Mouse (Mus musculus) heart, embryonic 16.5 days (tissue): ENCODE data around the gene Poglut1. TPM values are rescaled to one million over a fixed set of nuclear protein-coding genes. Genes with fewer than 3 reads are reported as not detected.
A peak's percentile ranks its signal among the peaks of the same experiment; 100 is the strongest.
"Not testable (repeated sequence)": the region's sequence is repeated elsewhere in the genome, so short reads cannot be mapped to it uniquely, and the experiment has no call there.

ENCODE experiments used
- ATAC-seq: fragments of 200-750 bp; cut with Nextera tagmentation; replicated peaks from 2 replicates; pipeline ENCODE4 v1.8.0; 2017; ENCODE audit warnings: moderate number of reproducible peaks; ENCODE audit not compliant: insufficient read depth, low FRiP score; ENCODE audit errors: extremely low read depth
- H3K27ac ChIP-seq: fragments of 300-500 bp; sonication (generic); 2 replicates; pipeline ENCODE4 v1.5.1; 2014; ENCODE audit warnings: mild to moderate bottlenecking, low read length, control low read depth, moderate library complexity
- H3K27me3 ChIP-seq: fragments of 300-500 bp; sonication (generic); 2 replicates; pipeline ENCODE4 v1.6.1; 2014; ENCODE audit warnings: low read length, mixed read lengths; ENCODE audit not compliant: control insufficient read depth, insufficient read depth
- H3K36me3 ChIP-seq: fragments of 300-500 bp; sonication (generic); 2 replicates; pipeline ENCODE4 v1.6.1; 2014; ENCODE audit not compliant: control insufficient read depth, insufficient read depth
- H3K4me1 ChIP-seq: fragments of 300-500 bp; sonication (generic); 2 replicates; pipeline ENCODE4 v1.6.1; 2014; ENCODE audit warnings: low read length, mixed read lengths; ENCODE audit not compliant: control insufficient read depth, insufficient read depth
- H3K4me2 ChIP-seq: fragments of 300-500 bp; sonication (generic); 2 replicates; pipeline ENCODE4 v1.6.1; 2014; ENCODE audit warnings: low read depth, mild to moderate bottlenecking, control low read depth, low read length
- H3K4me3 ChIP-seq: fragments of 300-500 bp; sonication (generic); 2 replicates; pipeline ENCODE4 v1.5.1; 2014; ENCODE audit warnings: mild to moderate bottlenecking, control low read depth, low read length
- H3K9ac ChIP-seq: fragments of 300-500 bp; sonication (generic); 2 replicates; pipeline ENCODE4 v1.6.1; 2014; ENCODE audit warnings: low read length, control low read depth
- H3K9me3 ChIP-seq: fragments of 300-500 bp; sonication (generic); replicated peaks from 2 replicates; pipeline ENCODE4 v1.6.1; 2016; ENCODE audit warnings: low read length; ENCODE audit not compliant: control insufficient read depth
- WGBS: fragments of 180-500 bp; shearing (Covaris S2); extraction: QIAGEN DNeasy Blood & Tissue Kit; methylation state at CpG from one replicate; pipeline ENCODE4 v1.1.7; 2014; 5-methylcytosine and 5-hydroxymethylcytosine counted together
- polyA plus RNA-seq: library from polyadenylated mRNA; unstranded; fragments of >200 nt; fragmentation: Nextera tagmentation; extraction: Ambion mirVana; gene quantifications from 2 replicates; pipeline ENCODE4 v1.2.1, GENCODE M21; 2015

The Poglut1 gene
- polyA plus RNA-seq, 1 experiment from 2014 or later = 28.9 TPM

DNA sequence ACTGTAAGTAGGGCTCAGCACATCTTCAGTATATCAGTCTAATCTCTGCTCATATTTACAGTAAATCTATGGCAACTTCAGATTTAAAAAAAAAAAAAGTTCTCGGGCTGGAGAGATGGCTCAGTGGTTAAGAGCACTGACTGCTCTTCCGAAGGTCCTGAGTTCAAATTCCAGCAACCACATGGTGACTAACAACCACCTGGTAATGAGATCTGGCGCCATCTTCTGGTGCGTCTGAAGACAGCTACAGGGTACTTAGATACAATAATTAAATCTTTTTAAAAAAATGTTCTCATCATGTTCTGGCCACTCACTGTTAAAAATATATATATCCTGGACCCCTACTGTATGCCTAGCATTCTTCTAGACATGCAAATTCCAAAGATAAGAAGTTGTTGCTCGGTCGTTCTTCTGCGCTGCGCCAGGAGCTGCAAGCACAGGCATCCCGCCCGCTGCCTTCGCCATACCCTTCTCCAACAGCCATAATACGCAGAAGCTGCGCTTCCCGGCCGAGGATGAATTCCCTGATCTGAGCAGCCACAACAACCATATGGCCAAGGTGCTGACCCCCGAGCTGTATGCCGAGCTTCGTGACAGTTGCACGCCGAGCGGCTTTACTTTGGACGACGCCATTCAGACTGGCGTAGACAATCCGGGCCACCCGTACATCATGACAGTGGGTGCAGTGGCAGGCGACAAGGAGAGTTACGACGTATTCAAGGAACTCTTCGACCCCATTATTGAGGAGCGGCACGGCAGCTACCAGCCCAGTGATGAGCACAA lies 67.1 kb downstream of the Poglut1 start:
- peak overlapping the region; percentile 76 for H3K4me2 ChIP-seq
- H3K4me3 ChIP-seq = peak overlapping the region; percentile 51
- WGBS = 16% methylated on average over 32 of the region's 32 CpGs
- H3K36me3 ChIP-seq = no peaks in the 10 kb centered on the region
- 0 out of 2 replicates have a peak, but pooled peaks have one; percentile 28 for ATAC-seq
- H3K27ac ChIP-seq = no peak overlapping the region
- H3K4me1 ChIP-seq = peaks cover 8% of the 10 kb centered on the region; the same call in 1 of the 2 replicates
- H3K9me3 ChIP-seq = 0 out of 2 replicates have a peak, but pooled peaks cover 4% of the 10 kb centered on the region
- 0 out of 2 replicates have a peak, but pooled peaks cover 2% of the 10 kb centered on the region for H3K27me3 ChIP-seq
- H3K9ac ChIP-seq = peak overlapping the region; percentile 55

DNA sequence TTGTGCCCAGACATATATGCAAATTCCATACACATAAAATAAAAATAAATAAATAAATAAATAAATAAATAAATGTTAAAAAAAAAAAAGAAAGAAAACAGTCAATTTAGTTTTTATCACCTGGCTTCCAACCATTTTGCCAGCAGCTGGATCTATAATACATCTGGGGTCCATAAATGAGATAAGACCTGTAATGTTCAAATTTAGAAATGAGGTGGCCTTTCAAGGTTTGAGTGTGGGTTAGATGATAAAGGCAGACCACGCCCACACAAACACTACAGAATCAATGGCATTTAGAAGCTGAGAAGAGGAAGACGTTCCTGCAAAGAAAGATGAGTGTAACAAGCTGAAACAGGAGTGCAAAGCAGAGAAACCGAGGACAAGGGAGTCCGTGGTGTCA lies 68.7 kb downstream of the Poglut1 start:
- 0 out of 2 replicates have a peak, but pooled peaks cover 4% of the 10 kb centered on the region for H3K9me3 ChIP-seq
- no peak overlapping the region for H3K4me3 ChIP-seq
- H3K27ac ChIP-seq = no peak overlapping the region
- H3K9ac ChIP-seq = no peak overlapping the region
- 0 out of 2 replicates have a peak, but pooled peaks cover 2% of the 10 kb centered on the region for H3K27me3 ChIP-seq
- no peaks in the 10 kb centered on the region for H3K36me3 ChIP-seq
- H3K4me1 ChIP-seq = peaks cover 16% of the 10 kb centered on the region
- no peak for ATAC-seq
- WGBS = 79% methylated on average over 4 of the region's 4 CpGs
- H3K4me2 ChIP-seq = no peak overlapping the region

DNA sequence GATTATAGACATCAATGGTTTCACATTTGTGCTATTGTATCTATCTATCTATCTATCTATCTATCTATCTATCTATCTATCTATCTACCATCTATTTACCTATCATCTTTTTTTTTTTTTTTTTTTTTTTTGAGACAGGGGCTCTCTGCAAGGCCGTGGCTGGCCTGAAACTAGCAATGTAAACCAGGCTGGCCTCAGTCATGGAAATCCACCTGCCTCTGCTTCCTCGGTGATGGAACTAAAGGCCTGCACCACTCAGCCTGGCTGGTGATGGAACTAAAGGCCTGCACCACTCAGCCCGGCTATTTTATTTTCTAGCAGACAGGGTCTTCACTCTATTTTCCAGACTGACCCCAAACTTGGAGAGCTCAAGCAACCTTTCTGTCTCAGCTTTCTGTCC lies 71.8 kb downstream of the Poglut1 start:
- no peak for ATAC-seq

DNA sequence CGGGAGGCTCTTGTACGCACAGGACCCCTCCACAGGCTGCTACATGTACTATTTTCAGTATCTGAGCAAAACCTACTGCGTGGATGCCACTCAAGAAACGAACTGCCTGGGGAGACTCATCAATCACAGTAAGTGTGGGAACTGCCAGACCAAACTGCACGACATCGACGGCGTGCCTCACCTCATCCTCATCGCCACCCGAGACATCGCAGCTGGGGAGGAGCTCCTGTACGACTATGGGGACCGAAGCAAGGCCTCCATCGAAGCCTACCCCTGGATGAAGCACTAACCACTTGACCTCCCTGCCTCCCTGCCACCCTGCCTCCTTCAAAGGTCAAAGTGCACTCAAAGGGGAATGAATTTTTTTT lies 72.8 kb downstream of the Poglut1 start:
- ATAC-seq, H3K27me3 ChIP-seq, H3K9me3 ChIP-seq, H3K36me3 ChIP-seq: not testable (repeated sequence)
- WGBS = 45% methylated on average over 14 of the region's 14 CpGs
- peak overlapping the region; percentile 79 for H3K9ac ChIP-seq
- H3K4me1 ChIP-seq = peaks cover 12% of the 10 kb centered on the region
- peak overlapping the region; percentile 54 for H3K4me3 ChIP-seq
- peak overlapping the region; percentile 95 for H3K27ac ChIP-seq
- peak overlapping the region; percentile 85 for H3K4me2 ChIP-seq

More for the DNA sequence above, 71.8 kb downstream of the Poglut1 start:
- WGBS = 88% methylated on average over 3 of the region's 3 CpGs
- no peak overlapping the region for H3K9ac ChIP-seq
- H3K4me1 ChIP-seq = peaks cover 15% of the 10 kb centered on the region
- no peak overlapping the region for H3K4me3 ChIP-seq
- no peaks in the 10 kb centered on the region for H3K27me3 ChIP-seq
- H3K4me2 ChIP-seq = no peak overlapping the region
- H3K27ac ChIP-seq = no peak overlapping the region
- 0 out of 2 replicates have a peak, but pooled peaks cover 4% of the 10 kb centered on the region for H3K9me3 ChIP-seq
- H3K36me3 ChIP-seq = no peaks in the 10 kb centered on the region

DNA sequence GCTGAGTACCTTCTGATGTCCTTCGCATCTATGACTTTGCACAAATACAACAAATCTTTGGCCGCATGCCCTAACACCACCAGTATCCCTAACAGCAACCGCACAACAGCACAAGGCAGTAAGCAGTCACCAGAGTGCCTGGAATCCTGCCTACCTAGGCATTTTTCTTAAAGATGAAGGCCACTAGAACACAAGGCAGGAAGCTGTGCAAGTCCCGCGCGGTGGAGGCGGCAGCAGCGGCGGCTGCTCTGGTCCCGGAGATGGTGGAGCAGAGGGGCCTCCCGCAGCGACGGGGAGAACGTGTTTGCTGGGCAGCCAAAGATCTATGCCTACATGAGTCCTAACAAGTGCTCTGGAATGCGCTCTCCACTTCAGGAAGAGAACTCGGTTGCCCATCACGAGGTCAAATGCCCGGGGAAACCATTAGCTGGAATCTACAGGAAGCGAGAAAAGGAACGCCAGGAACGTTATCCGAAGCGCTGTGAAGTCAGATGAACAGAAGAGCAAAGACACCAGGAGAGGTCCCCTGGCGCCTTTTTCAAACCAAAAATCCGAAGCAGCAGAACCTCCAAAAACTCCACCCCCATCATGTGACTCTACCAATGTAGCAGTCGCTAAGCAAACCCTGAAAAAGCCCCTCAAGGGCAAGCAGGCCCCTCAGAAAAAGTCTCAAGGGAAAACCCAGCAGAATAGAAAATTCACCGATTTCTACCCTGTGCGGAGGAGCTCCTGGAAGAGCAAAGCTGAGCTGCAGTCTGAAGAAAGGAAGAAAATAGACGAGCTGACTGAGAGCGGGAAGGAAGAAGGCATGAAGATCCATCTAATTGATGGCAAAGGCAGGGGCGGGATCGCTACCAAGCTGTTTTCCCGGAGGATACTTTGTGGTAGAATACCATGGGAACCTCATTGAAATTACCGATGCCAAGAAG lies 73.5 kb downstream of the Poglut1 start:
- Histone ChIP-seq H3K4me2 (peak overlapping the region; percentile 85), H3K9ac (peak overlapping the region; percentile 79), H3K36me3 (no peaks in the 10 kb centered on the region), H3K27me3 (no peaks in the 10 kb centered on the region), H3K9me3 (no peaks in the 10 kb centered on the region), H3K4me1 (peaks cover 12% of the 10 kb centered on the region), H3K4me3 (peak overlapping the region; percentile 54), H3K27ac (peak overlapping the region; percentile 95)
- 6% methylated on average over 34 of the region's 34 CpGs for WGBS
- peak; percentile 79 for ATAC-seq

DNA sequence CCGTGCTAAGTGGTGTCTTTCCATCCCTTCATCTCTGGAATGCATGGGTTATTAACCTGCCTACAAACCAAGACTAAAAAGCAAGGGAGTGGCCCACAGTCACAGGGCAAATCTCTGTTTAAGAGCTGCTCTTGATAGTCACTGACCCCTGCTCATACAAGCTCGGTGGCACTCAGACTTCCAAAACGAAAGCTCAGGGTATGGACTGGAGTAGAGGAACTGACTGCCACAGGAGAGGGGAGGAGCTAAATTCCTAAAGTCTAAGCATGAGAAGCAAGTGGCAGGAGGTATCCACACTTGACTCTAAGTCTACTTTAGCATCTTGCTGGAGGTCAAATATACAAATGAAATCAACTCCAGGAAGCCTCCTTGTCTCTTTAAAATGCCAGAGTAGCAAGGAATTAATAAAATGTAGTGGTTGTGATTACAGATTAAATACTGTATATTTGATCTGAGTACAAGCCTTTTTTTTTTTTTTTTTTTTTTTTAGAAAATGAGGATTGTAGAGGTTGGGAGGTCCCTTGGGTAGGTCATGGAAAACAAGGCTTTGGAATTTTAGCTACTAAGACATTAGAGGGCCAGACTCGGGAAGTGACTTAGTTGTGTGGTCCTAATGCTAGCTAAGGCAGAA lies 74.3 kb downstream of the Poglut1 start:
- no peaks in the 10 kb centered on the region for H3K36me3 ChIP-seq
- 25% methylated on average over 4 of the region's 4 CpGs for WGBS
- H3K4me1 ChIP-seq = peaks cover 12% of the 10 kb centered on the region
- H3K27me3 ChIP-seq = no peaks in the 10 kb centered on the region
- H3K9me3 ChIP-seq = no peaks in the 10 kb centered on the region
- peak overlapping the region; percentile 79 for H3K9ac ChIP-seq
- peak overlapping the region; percentile 95 for H3K27ac ChIP-seq
- peak overlapping the region; percentile 54 for H3K4me3 ChIP-seq
- peak overlapping the region; percentile 85 for H3K4me2 ChIP-seq
- peak; percentile 1; the same call in 1 of the 2 replicates for ATAC-seq

Other genes with a start within 250 kb of the Poglut1 start
- gene Maats1, start 208.1 kb downstream of the Poglut1 start, polyA plus RNA-seq = 0.12 and 0.50 TPM in 2 replicates
- gene Cox17, start 203.3 kb downstream of the Poglut1 start, polyA plus RNA-seq = 256 and 261 TPM in 2 replicates
- 2.3 and 4.6 TPM in 2 replicates for gene Gm21987, start 203.2 kb downstream of the Poglut1 start, polyA plus RNA-seq
- gene Popdc2, start 188.0 kb downstream of the Poglut1 start, polyA plus RNA-seq = 421 and 423 TPM in 2 replicates
- gene Pla1a, start 117.1 kb downstream of the Poglut1 start, polyA plus RNA-seq = 3.6 and 4.2 TPM in 2 replicates
- gene Adprh, start 97.6 kb downstream of the Poglut1 start, polyA plus RNA-seq = 87.6 and 88.6 TPM in 2 replicates
- 0.60 and 0.62 TPM in 2 replicates for gene Cd80, start 94.7 kb downstream of the Poglut1 start, polyA plus RNA-seq
- gene Timmdc1, start 27.6 kb downstream of the Poglut1 start, polyA plus RNA-seq = 35.0 and 39.6 TPM in 2 replicates
- gene Tmem39a, start 8.4 kb upstream of the Poglut1 start, polyA plus RNA-seq = 62.0 and 64.4 TPM in 2 replicates
- gene Arhgap31, start 163.0 kb upstream of the Poglut1 start, polyA plus RNA-seq = 38.0 and 42.0 TPM in 2 replicates
- 22.5 and 22.8 TPM in 2 replicates for gene B4galt4, start 192.0 kb upstream of the Poglut1 start, polyA plus RNA-seq